In the genomic region with DNA sequence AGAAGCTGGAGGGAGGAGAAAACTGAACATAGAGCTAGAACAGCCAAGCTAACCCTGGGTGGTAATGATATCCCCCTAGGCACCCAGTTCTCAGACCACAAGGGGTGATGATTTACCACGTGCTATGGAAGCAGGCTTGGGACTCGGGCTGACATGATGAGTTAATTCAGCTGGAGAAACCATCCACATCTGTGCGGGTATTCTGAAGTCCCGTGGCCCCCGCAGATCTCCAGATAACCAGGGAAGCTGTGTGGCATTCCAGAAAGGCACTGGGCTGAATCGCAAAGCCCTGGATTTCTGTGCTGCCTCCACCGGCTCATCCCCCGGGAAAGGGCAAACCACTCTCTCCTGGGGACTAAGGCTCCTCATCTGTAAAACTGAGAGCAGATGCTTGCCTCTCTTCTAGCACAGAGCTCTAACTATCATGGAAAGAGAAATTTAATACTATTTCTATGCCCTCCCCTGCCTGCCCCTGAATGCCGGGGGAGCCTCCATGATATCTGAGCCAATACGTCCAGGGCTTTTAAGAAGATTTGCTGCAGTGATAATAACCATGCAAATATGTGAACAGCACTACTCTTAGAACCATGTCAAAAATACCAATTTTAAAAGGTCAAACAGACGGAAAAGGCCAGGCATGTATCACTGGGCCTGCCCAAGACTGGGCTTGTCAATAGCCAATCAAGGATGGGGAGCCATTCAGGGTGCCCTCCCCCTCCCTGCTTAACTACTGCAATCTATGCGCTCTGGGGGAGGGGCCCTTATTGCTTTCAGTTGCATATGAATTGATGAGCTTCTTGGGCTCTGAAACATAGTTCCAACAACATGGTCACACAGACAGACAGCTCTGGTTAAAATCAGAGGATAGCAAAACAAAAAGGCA, we compare ENCODE assay signal across 11 mouse cellular contexts.
DNase-seq lines count a peak whose midpoint lies in the region; ATAC-seq and TF ChIP-seq lines count a peak whose summit lies in the region.
"Had no signal": no experiment of that assay in that cellular context is flagged by ENCODE, and none has a peak within 500 bp of the region (broad histone marks: within the 10 kb centered on the region; RNA-seq: fewer than 3 reads in every experiment).

No protein-coding gene starts in this region.

- no peak for TF ChIP-seq CTCF in E14TG2a.4 (conservative IDR thresholded peaks at IDR 0.05; ENCODE audit: low read length)

- H3K27me3 ChIP-seq in E14TG2a.4 (ENCODE audit: insufficient read depth, low read length): no peaks in the 10 kb centered on the region
- H3K27me3 ChIP-seq in hindbrain, embryonic 13.5 days: no peaks in the 10 kb centered on the region

- peak overlapping the region; percentile 2 for H3K27ac ChIP-seq in hindbrain, embryonic 13.5 days

- 0 out of 2 replicates have a peak overlapping the region, but pooled peaks have one; percentile 1 for H3K4me2 ChIP-seq in hindbrain, embryonic 13.5 days

- H3K9ac ChIP-seq in hindbrain, embryonic 13.5 days: no peak overlapping the region

- H3K9me3 ChIP-seq in E14TG2a.4 (ENCODE audit: low read length): peaks cover 10% of the 10 kb centered on the region
- H3K9me3 ChIP-seq in hindbrain, embryonic 13.5 days: no peaks in the 10 kb centered on the region
- H3K9me3 ChIP-seq: G1E had no signal

- peak; percentile 53 for DNase-seq in embryo, embryonic 10.5 days (ENCODE audit: low spot score)
- peak; percentile 75 for DNase-seq in mesoderm, embryonic 11.5 days (ENCODE audit: low read depth, low spot score)
- DNase-seq in right cerebral cortex, postnatal 10 days (ENCODE audit: low spot score in 2 of 2): no peak
- no peak for DNase-seq in urinary bladder, postnatal 10 days (ENCODE audit: low spot score)
- DNase-seq in adrenal gland, adult 18-20 months (ENCODE audit: low spot score in 2 of 2): no peak
- DNase-seq: adrenal gland, postnatal 10 days; cerebellum, adult 9-10 months; lung, postnatal 4 days had no signal

- peak; percentile 62 for ATAC-seq in hindbrain, embryonic 13.5 days (ENCODE audit: low FRiP score)

- 25% methylated on average over 12 of the region's 12 CpGs for WGBS in hindbrain, embryonic 13.5 days

- peak overlapping the region; percentile 33 for H3K4me3 ChIP-seq in E14TG2a.4 (replicated peaks; ENCODE audit: low read length)
- H3K4me3 ChIP-seq in hindbrain, embryonic 13.5 days: no peak overlapping the region

- no peaks in the 10 kb centered on the region for H3K36me3 ChIP-seq in E14TG2a.4 (ENCODE audit: insufficient read depth, low read length)
- H3K36me3 ChIP-seq in hindbrain, embryonic 13.5 days: no peaks in the 10 kb centered on the region
- H3K36me3 ChIP-seq: G1E had no signal

- H3K4me1 ChIP-seq in E14TG2a.4 (replicated peaks; ENCODE audit: low read depth, low read length): peaks cover 52% of the 10 kb centered on the region
- H3K4me1 ChIP-seq in hindbrain, embryonic 13.5 days (replicated peaks): peaks cover 20% of the 10 kb centered on the region

Comparison
In these comparisons a context has a peak if more than half of its experiments do, and no peak if none do; other contexts are left out.
1. DNase-seq: peak in embryo, embryonic 10.5 days (single experiment) and mesoderm, embryonic 11.5 days (single experiment); none in right cerebral cortex, postnatal 10 days (0 of 2), urinary bladder, postnatal 10 days (single experiment) and adrenal gland, adult 18-20 months (0 of 2).